Mouse (Mus musculus): ENCODE data around the gene Chd1.

GRCm38 (mm10) chr17:15790716-15791115 is 85.9 kb downstream of the Chd1 start:
- no peak for TF ChIP-seq CTCF (IDR thresholded peaks at IDR 0.05; ENCODE audit: low read depth)
- no peak for TF ChIP-seq EP300 (IDR thresholded peaks at IDR 0.05; ENCODE audit: low read depth)
